In genomic region chr9:111092657-111093056, GRCm38 (mm10) we compare ENCODE assay signal across 11 mouse cellular contexts. TPM values are rescaled to one million over a fixed set of nuclear protein-coding genes. Genes with fewer than 3 reads are reported as not detected.
A peak's percentile ranks its signal among the peaks of the same experiment; 100 is the strongest.
DNase-seq lines count a peak whose midpoint lies in the region; ATAC-seq and TF ChIP-seq lines count a peak whose summit lies in the region.
"Had no signal": no experiment of that assay in that cellular context is flagged by ENCODE, and none has a peak within 500 bp of the region (broad histone marks: within the 10 kb centered on the region; RNA-seq: fewer than 3 reads in every experiment).

No protein-coding gene starts in this region.

- no peak overlapping the region for H3K4me3 ChIP-seq in forebrain, embryonic 13.5 days
- H3K4me3 ChIP-seq in forebrain, embryonic 11.5 days (ENCODE audit: low read depth, low read length): no peak overlapping the region
- H3K4me3 ChIP-seq in lung, embryonic 14.5 days (ENCODE audit: low read depth, low read length): no peak overlapping the region
- H3K4me3 ChIP-seq: midbrain, embryonic 12.5 days had no signal

- H3K9ac ChIP-seq in forebrain, embryonic 13.5 days: no peak overlapping the region
- H3K9ac ChIP-seq in forebrain, embryonic 11.5 days (ENCODE audit: low read length): no peak overlapping the region
- H3K9ac ChIP-seq in lung, embryonic 14.5 days: no peak overlapping the region
- H3K9ac ChIP-seq: midbrain, embryonic 12.5 days had no signal

- H3K36me3 ChIP-seq in forebrain, embryonic 13.5 days (ENCODE audit: poor library complexity, severe bottlenecking): no peaks in the 10 kb centered on the region
- no peaks in the 10 kb centered on the region for H3K36me3 ChIP-seq in forebrain, embryonic 11.5 days (ENCODE audit: control insufficient read depth, insufficient read depth, low read length)
- no peaks in the 10 kb centered on the region for H3K36me3 ChIP-seq in lung, embryonic 14.5 days (ENCODE audit: insufficient read depth)
- H3K36me3 ChIP-seq: midbrain, embryonic 12.5 days had no signal

- 0 out of 2 replicates have a peak, but pooled peaks have one; percentile 27 for ATAC-seq in forebrain, embryonic 13.5 days
- ATAC-seq in forebrain, embryonic 11.5 days (replicated peaks; ENCODE audit: low FRiP score): no peak
- no peak for ATAC-seq in lung, embryonic 14.5 days (ENCODE audit: insufficient read depth)
- ATAC-seq in monocyte, adult 5-6 weeks (replicated peaks; ENCODE audit: insufficient number of reproducible peaks, low FRiP score, low TSS enrichment, poor library complexity, severe bottlenecking): no peak
- ATAC-seq in granulocyte monocyte progenitor cell, adult 5-6 weeks (replicated peaks; ENCODE audit: poor library complexity, severe bottlenecking): no peak

- no peak overlapping the region for H3K4me2 ChIP-seq in forebrain, embryonic 13.5 days
- H3K4me2 ChIP-seq in forebrain, embryonic 11.5 days (ENCODE audit: low read depth, low read length, severe bottlenecking): no peak overlapping the region
- no peak overlapping the region for H3K4me2 ChIP-seq in lung, embryonic 14.5 days
- H3K4me2 ChIP-seq: liver, embryonic 11.5 days; midbrain, embryonic 12.5 days had no signal

- peaks cover 4% of the 10 kb centered on the region; the same call in 1 of the 2 replicates for H3K4me1 ChIP-seq in forebrain, embryonic 13.5 days
- no peaks in the 10 kb centered on the region for H3K4me1 ChIP-seq in forebrain, embryonic 11.5 days (replicated peaks; ENCODE audit: control insufficient read depth, insufficient read depth, low read length)
- H3K4me1 ChIP-seq in lung, embryonic 14.5 days (ENCODE audit: insufficient read depth): peaks cover 5% of the 10 kb centered on the region; the same call in 1 of the 2 replicates

- no peaks in the 10 kb centered on the region for H3K9me3 ChIP-seq in forebrain, embryonic 13.5 days (replicated peaks)
- no peaks in the 10 kb centered on the region for H3K9me3 ChIP-seq in forebrain, embryonic 11.5 days (ENCODE audit: control insufficient read depth, low read length)
- H3K9me3 ChIP-seq in lung, embryonic 14.5 days (ENCODE audit: low read depth, low read length): no peaks in the 10 kb centered on the region
- H3K9me3 ChIP-seq: midbrain, embryonic 12.5 days had no signal

- 46% methylated on average over 9 of the region's 9 CpGs for WGBS in forebrain, embryonic 13.5 days
- 65% methylated on average over 9 of the region's 9 CpGs for WGBS in forebrain, embryonic 11.5 days
- 60% methylated on average over 9 of the region's 9 CpGs for WGBS in lung, embryonic 14.5 days

- no peak for DNase-seq in forebrain, embryonic 11.5 days (ENCODE audit: low spot score)
- DNase-seq in lung, embryonic 14.5 days: peak; percentile 62
- no peak for DNase-seq in lung, adult 18-20 months
- DNase-seq in cerebellum, postnatal 25 days: peak; percentile 13 to 49
- peak; percentile 21 to 44 for DNase-seq in layer of hippocampus, adult 8-10 months (ENCODE audit: low spot score in 2 of 2)

- H3K27ac ChIP-seq in forebrain, embryonic 13.5 days: no peak overlapping the region
- no peak overlapping the region for H3K27ac ChIP-seq in forebrain, embryonic 11.5 days (ENCODE audit: low read depth, low read length)
- H3K27ac ChIP-seq in lung, embryonic 14.5 days (ENCODE audit: low read depth): no peak overlapping the region
- H3K27ac ChIP-seq: kidney, postnatal 0 days; midbrain, embryonic 12.5 days had no signal

- H3K27me3 ChIP-seq in forebrain, embryonic 13.5 days: no peaks in the 10 kb centered on the region
- no peaks in the 10 kb centered on the region for H3K27me3 ChIP-seq in forebrain, embryonic 11.5 days (ENCODE audit: control insufficient read depth, insufficient read depth, low read length)
- no peaks in the 10 kb centered on the region for H3K27me3 ChIP-seq in lung, embryonic 14.5 days (ENCODE audit: insufficient read depth, low read length)
- H3K27me3 ChIP-seq: midbrain, embryonic 12.5 days had no signal

- no peak for TF ChIP-seq CTCF in lung, embryonic 14.5 days (IDR thresholded peaks at IDR 0.05; ENCODE audit: low read depth)

RNA-seq across cellular contexts. Expression of gene Lrrfip2, which starts 24.7 kb away (rescaled TPM):
- 40.4 and 42.1 TPM in 2 replicates for polyA plus RNA-seq in forebrain, embryonic 13.5 days (2015; fragmentation: Nextera tagmentation; extraction: Ambion mirVana)
- 44.3 and 50.6 TPM in 2 replicates for polyA plus RNA-seq in forebrain, embryonic 11.5 days (2014; fragmentation: Nextera tagmentation; extraction: Ambion mirVana)
- polyA plus RNA-seq in lung, embryonic 14.5 days (2014; fragmentation: Nextera tagmentation; extraction: Ambion mirVana): 39.6 and 40.4 TPM in 2 replicates
- total RNA-seq in layer of hippocampus, adult 8-10 months (2022): 10 to 100 TPM; 34.6 to 46.1 (median 40.6) TPM
- total RNA-seq in monocyte, adult 5-6 weeks (2017): 154 to 232 TPM (median 168 TPM) in 3 replicates
- total RNA-seq in granulocyte monocyte progenitor cell, adult 5-6 weeks (2014; fragmentation: Nextera tagmentation): 34.0 and 37.9 TPM in 2 replicates
- total RNA-seq in granulocyte monocyte progenitor cell, adult 5-6 weeks (2017): 75.1 and 86.0 TPM in 2 replicates

RNA-seq across cellular contexts. Expression of gene Ccrl2, which starts 35.3 kb away (rescaled TPM):
- polyA plus RNA-seq in forebrain, embryonic 13.5 days (2015; fragmentation: Nextera tagmentation; extraction: Ambion mirVana): 0.65 and 0.81 TPM in 2 replicates
- polyA plus RNA-seq in forebrain, embryonic 11.5 days (2014; fragmentation: Nextera tagmentation; extraction: Ambion mirVana): 0.93 and 1.2 TPM in 2 replicates
- polyA plus RNA-seq in lung, embryonic 14.5 days (2014; fragmentation: Nextera tagmentation; extraction: Ambion mirVana): 2.1 and 2.9 TPM in 2 replicates
- total RNA-seq in layer of hippocampus, adult 8-10 months (2022): 1 to 10 TPM in 2 of 4 experiments, under 1 TPM in 2; 0.62 to 4.0 (median 1.2) TPM
- 45.5 to 87.2 TPM (median 46.4 TPM) in 3 replicates for total RNA-seq in monocyte, adult 5-6 weeks (2017)
- 3.7 TPM in 1 of 2 replicates, not detected in the other for total RNA-seq in granulocyte monocyte progenitor cell, adult 5-6 weeks (2014; fragmentation: Nextera tagmentation)
- 6.5 and 8.8 TPM in 2 replicates for total RNA-seq in granulocyte monocyte progenitor cell, adult 5-6 weeks (2017)

Comparison
In these comparisons a context has a peak if more than half of its experiments do, and no peak if none do; other contexts are left out.
1. DNase-seq: peak in lung, embryonic 14.5 days (single experiment), cerebellum, postnatal 25 days (2 of 2) and layer of hippocampus, adult 8-10 months (2 of 2); none in forebrain, embryonic 11.5 days (single experiment) and lung, adult 18-20 months (0 of 2).